Mouse (Mus musculus) testis, adult 2 months (tissue): ENCODE results near the gene Gm10306.

ENCODE experiments used
- CTCF ChIP-seq: fragments of 200-500 bp; IDR thresholded peaks from 2 replicates; pipeline ENCODE4 v1.5.1; 2012; ENCODE audit warnings: low read depth, mild to moderate bottlenecking, inconsistent platforms, low read length, moderate library complexity; ENCODE audit not compliant: control insufficient read depth, insufficient read depth, insufficient replicate concordance
- POLR2A ChIP-seq: fragments of 200-500 bp; IDR thresholded peaks from 2 replicates; pipeline ENCODE4 v1.6.1; 2012; ENCODE audit warnings: low read depth, mild to moderate bottlenecking, inconsistent platforms, low read length, moderate library complexity; ENCODE audit not compliant: control insufficient read depth

DNA sequence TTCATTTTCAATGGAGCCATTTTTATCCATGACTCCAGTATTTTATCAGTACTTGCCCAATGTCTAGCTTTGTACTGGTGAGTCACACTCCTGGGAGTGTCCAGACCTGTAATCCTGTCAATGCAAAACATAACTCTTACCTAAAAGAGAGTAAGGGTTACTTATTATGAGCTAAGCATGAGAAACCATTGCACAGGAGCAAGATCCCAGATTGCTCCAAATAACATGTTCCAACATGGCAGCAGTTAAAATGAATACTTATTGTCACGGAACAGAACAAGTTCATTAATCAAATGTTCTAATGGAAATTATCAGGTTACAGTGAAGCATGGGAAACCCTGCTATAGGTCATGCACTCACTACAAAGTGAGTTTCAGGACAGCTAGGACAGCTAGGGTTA, 4.0 kb downstream of the Gm10306 start:
- no peak for TF ChIP-seq POLR2A
- no peak for TF ChIP-seq CTCF
